Mouse (Mus musculus) forebrain, embryonic 16.5 days (tissue): ENCODE data around the gene Atp8b3. TPM values are rescaled to one million over a fixed set of nuclear protein-coding genes. Genes with fewer than 3 reads are reported as not detected.

Experiments
- ATAC-seq: fragments of 200-750 bp; cut with Nextera tagmentation; 2 replicates; pipeline ENCODE4 v1.8.0; 2017; ENCODE audit warnings: mild to moderate bottlenecking, moderate library complexity
- H3K27ac ChIP-seq: fragments of 300-500 bp; sonication (generic); 2 replicates; pipeline ENCODE4 v1.5.1; 2014; ENCODE audit warnings: low read length, control low read depth
- H3K27me3 ChIP-seq: fragments of 300-500 bp; sonication (generic); replicated peaks from 2 replicates; pipeline ENCODE4 v1.6.1; 2014; ENCODE audit warnings: low read length; ENCODE audit not compliant: control insufficient read depth, insufficient read depth
- H3K36me3 ChIP-seq: fragments of 300-500 bp; sonication (generic); 2 replicates; pipeline ENCODE4 v1.6.1; 2014; ENCODE audit not compliant: control insufficient read depth, insufficient read depth
- H3K4me1 ChIP-seq: fragments of 300-500 bp; sonication (generic); replicated peaks from 2 replicates; pipeline ENCODE4 v1.6.1; 2014; ENCODE audit warnings: low read length; ENCODE audit not compliant: control insufficient read depth, insufficient read depth
- H3K4me2 ChIP-seq: fragments of 300-500 bp; sonication (generic); 2 replicates; pipeline ENCODE4 v1.6.1; 2014; ENCODE audit warnings: mild to moderate bottlenecking, low read length, control low read depth
- H3K4me3 ChIP-seq: fragments of 300-500 bp; sonication (generic); replicated peaks from 2 replicates; pipeline ENCODE4 v1.5.1; 2014; ENCODE audit warnings: mild to moderate bottlenecking, low read length, control low read depth
- H3K9ac ChIP-seq: fragments of 300-500 bp; sonication (generic); replicated peaks from 2 replicates; pipeline ENCODE4 v1.6.1; 2014; ENCODE audit warnings: low read depth, low read length, control low read depth
- H3K9me3 ChIP-seq: fragments of 300-500 bp; sonication (generic); 2 replicates; pipeline ENCODE4 v1.6.1; 2016; ENCODE audit warnings: low read length; ENCODE audit not compliant: control insufficient read depth
- WGBS: fragments of 180-500 bp; shearing (Covaris S2); extraction: QIAGEN DNeasy Blood & Tissue Kit; methylation state at CpG from one replicate; pipeline ENCODE4 v1.1.7; 2014; 5-methylcytosine and 5-hydroxymethylcytosine counted together
- polyA plus RNA-seq: library from polyadenylated mRNA; unstranded; fragments of >200 nt; fragmentation: Nextera tagmentation; extraction: Ambion mirVana; gene quantifications from 2 replicates; pipeline ENCODE4 v1.2.1, GENCODE M21; 2015

Gene Atp8b3
- polyA plus RNA-seq, 1 experiment from 2014 or later: 0.23 TPM

DNA sequence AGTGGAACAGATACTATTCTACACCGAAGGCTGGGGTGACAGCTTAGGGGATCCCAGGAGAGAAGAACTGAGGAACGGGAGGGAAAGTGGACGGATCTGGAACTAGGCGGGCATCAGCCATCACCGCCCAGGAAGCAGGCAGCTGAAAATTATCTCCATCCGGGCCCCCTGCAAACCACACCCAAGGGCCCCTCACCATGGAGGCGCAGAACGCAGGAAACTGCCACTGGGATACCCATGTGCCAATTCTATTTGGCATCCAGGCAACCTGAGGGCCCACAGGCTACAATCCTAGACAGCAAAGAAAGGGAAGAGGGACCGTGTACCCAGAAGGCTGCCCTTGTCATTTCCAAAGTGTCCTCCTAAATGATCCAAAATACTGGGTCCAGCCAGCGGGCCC is 31.5 kb upstream of the Atp8b3 start:
- Histone ChIP-seq H3K9ac (peak overlapping the region; percentile 46; the same call in 1 of the 2 replicates), H3K4me3 (no peak overlapping the region), H3K27me3 (no peaks in the 10 kb centered on the region), H3K9me3 (no peaks in the 10 kb centered on the region), H3K4me2 (no peak overlapping the region), H3K27ac (0 out of 2 replicates have a peak overlapping the region, but pooled peaks have one; percentile 10), H3K36me3 (no peaks in the 10 kb centered on the region), H3K4me1 (peaks cover 55% of the 10 kb centered on the region)
- no peak for ATAC-seq
- WGBS: 91% methylated on average over 10 of the region's 10 CpGs

GRCm38 (mm10) chr10:80569664-80570066 is 30.7 kb upstream of the Atp8b3 start:
- H3K4me2 ChIP-seq: no peak overlapping the region
- H3K27me3 ChIP-seq: no peaks in the 10 kb centered on the region
- no peaks in the 10 kb centered on the region for H3K36me3 ChIP-seq
- H3K4me1 ChIP-seq: peaks cover 48% of the 10 kb centered on the region
- no peak overlapping the region for H3K27ac ChIP-seq
- 44% methylated on average over 10 of the region's 10 CpGs for WGBS
- H3K9ac ChIP-seq: no peak overlapping the region
- ATAC-seq: no peak
- H3K4me3 ChIP-seq: no peak overlapping the region
- H3K9me3 ChIP-seq: no peaks in the 10 kb centered on the region

DNA sequence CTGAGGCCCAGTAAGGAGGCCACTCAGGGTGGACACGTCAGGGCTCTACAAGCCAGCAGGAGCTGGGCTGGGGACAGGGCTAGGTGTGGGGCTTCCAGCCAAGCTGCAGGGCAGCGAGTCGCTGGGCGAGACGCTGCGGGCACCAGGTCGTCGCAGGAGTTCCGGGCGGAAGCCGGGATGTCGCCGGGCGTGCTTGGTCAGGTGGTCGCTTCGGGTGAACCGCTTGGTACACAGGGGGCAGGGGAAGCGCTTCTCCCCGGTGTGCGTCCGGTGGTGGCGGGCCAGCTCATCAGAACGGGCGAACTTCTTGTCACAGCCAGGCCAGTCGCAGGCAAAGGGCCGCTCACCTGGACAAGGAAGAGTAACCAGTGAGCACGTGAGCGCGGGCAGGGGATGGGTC is 30.0 kb upstream of the Atp8b3 start:
- H3K27ac ChIP-seq: no peak overlapping the region
- peaks cover 42% of the 10 kb centered on the region for H3K4me1 ChIP-seq
- H3K4me2 ChIP-seq: no peak overlapping the region
- H3K36me3 ChIP-seq: no peaks in the 10 kb centered on the region
- no peak for ATAC-seq
- no peaks in the 10 kb centered on the region for H3K27me3 ChIP-seq
- no peaks in the 10 kb centered on the region for H3K9me3 ChIP-seq
- H3K9ac ChIP-seq: no peak overlapping the region
- WGBS: 95% methylated on average over 29 of the region's 29 CpGs
- H3K4me3 ChIP-seq: no peak overlapping the region

DNA sequence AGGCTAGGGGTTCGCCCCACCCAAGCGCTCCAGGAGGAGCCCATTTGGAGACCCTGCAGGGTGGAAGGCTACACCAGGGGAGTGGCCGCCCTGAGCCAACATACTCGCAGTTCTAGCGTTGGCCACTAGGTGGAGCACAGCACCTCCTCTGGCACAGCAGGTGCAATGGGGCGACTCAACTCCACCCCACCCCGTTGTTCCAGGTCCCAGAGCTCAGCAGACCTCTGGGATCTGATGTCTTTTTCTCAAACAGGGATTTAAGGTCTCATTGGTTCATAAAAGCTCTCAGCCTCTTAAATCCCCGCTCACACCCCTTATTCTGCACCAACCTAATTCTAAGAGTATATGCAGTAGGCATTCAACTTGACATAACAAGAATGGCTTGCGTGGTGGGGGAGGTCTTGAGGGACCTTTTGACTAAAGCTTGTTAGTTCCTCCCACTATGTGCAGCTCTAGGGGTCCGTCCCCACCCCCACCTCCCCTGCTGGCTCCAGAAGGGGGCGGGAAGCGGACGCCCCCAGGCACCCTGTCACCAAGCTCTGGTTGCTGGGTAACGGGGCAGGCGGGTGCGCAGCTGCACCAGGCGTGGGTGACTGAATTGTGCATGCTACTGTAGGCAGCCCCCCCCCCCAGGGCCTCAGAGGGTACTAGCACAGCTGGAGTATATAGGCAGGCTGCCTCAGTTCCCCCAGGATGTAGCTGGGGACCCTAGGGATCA is 27.6 kb upstream of the Atp8b3 start:
- Histone ChIP-seq H3K4me2 (peak overlapping the region; percentile 43), H3K4me1 (peaks cover 39% of the 10 kb centered on the region), H3K27me3 (no peaks in the 10 kb centered on the region), H3K9ac (peak overlapping the region; percentile 42), H3K4me3 (peak overlapping the region; percentile 17), H3K9me3 (no peaks in the 10 kb centered on the region), H3K27ac (peak overlapping the region; percentile 81), H3K36me3 (no peaks in the 10 kb centered on the region)
- peak; percentile 75 for ATAC-seq
- 6% methylated on average over 17 of the region's 17 CpGs for WGBS

GRCm38 (mm10) chr10:80561116-80561944 is 22.4 kb upstream of the Atp8b3 start, which contains the start of gene Rexo1:
Gene Rexo1 (minus strand): TSS chr10:80561560.
- Histone ChIP-seq H3K4me2 (peak within 1 kb of the TSS; percentile 96), H3K27ac (peak within 1 kb of the TSS; percentile 95), H3K27me3 (no peaks in the 10 kb centered on the region), H3K36me3 (no peaks in the 10 kb centered on the region), H3K9me3 (no peaks in the 10 kb centered on the region), H3K4me1 (peaks cover 44% of the 10 kb centered on the region), H3K9ac (peak within 1 kb of the TSS; percentile 94), H3K4me3 (peak within 1 kb of the TSS; percentile 98)
- peak; percentile 85 for ATAC-seq
- WGBS: under 1% methylated on average over 65 of the region's 72 CpGs

- peaks cover 38% of the 10 kb centered on the region for H3K4me1 ChIP-seq
- peak overlapping the region; percentile 94 for H3K9ac ChIP-seq
- no peak for ATAC-seq
- H3K4me3 ChIP-seq: peak overlapping the region; percentile 98
- H3K27me3 ChIP-seq: no peaks in the 10 kb centered on the region
- H3K27ac ChIP-seq: no peak overlapping the region
- under 1% methylated on average over 13 of the region's 13 CpGs for WGBS
- H3K4me2 ChIP-seq: peak overlapping the region; percentile 96
- H3K36me3 ChIP-seq: no peaks in the 10 kb centered on the region
- no peaks in the 10 kb centered on the region for H3K9me3 ChIP-seq
Measured at GRCm38 (mm10) chr10:80560621-80561020, 21.7 kb upstream of the Atp8b3 start.

DNA sequence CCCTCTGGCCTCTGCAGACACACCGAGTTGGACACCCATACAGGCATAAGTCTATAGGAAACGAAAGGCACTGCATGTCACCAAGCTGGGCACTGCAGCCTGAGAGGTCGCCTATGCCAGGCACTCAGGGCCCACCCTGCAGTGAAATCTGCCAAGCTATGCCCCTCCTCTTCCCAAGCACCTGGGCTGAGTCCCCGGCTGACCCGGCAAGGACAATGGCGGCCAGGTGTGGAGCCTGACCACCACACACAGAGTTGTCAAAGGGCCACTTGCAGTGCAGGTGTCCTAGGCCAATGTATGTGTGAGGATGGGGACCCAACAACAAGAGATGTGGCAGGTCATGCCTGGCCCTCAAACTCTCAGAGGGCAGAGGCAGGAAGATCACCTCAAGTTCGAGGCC is 20.5 kb upstream of the Atp8b3 start:
- Histone ChIP-seq H3K4me1 (peaks cover 38% of the 10 kb centered on the region), H3K9me3 (no peaks in the 10 kb centered on the region), H3K4me2 (no peak overlapping the region), H3K4me3 (no peak overlapping the region), H3K27ac (no peak overlapping the region), H3K9ac (no peak overlapping the region), H3K36me3 (no peaks in the 10 kb centered on the region), H3K27me3 (no peaks in the 10 kb centered on the region)
- 91% methylated on average over 7 of the region's 7 CpGs for WGBS
- ATAC-seq: no peak

GRCm38 (mm10) chr10:80557346-80557965 is 18.5 kb upstream of the Atp8b3 start:
- no peak overlapping the region for H3K4me2 ChIP-seq
- H3K27ac ChIP-seq: no peak overlapping the region
- H3K9me3 ChIP-seq: no peaks in the 10 kb centered on the region
- no peak overlapping the region for H3K9ac ChIP-seq
- H3K36me3 ChIP-seq: no peaks in the 10 kb centered on the region
- WGBS: 34% methylated on average over 5 of the region's 5 CpGs
- no peaks in the 10 kb centered on the region for H3K27me3 ChIP-seq
- no peak overlapping the region for H3K4me3 ChIP-seq
- no peak for ATAC-seq
- H3K4me1 ChIP-seq: peaks cover 32% of the 10 kb centered on the region

GRCm38 (mm10) chr10:80553997-80554396 is 15.1 kb upstream of the Atp8b3 start:
- ATAC-seq: no peak
- no peak overlapping the region for H3K4me3 ChIP-seq
- no peaks in the 10 kb centered on the region for H3K27me3 ChIP-seq
- no peak overlapping the region for H3K9ac ChIP-seq
- WGBS: 89% methylated on average over 6 of the region's 6 CpGs
- H3K27ac ChIP-seq: no peak overlapping the region
- no peaks in the 10 kb centered on the region for H3K9me3 ChIP-seq
- peaks cover 11% of the 10 kb centered on the region for H3K4me1 ChIP-seq
- no peak overlapping the region for H3K4me2 ChIP-seq
- no peaks in the 10 kb centered on the region; the same call in 1 of the 2 replicates for H3K36me3 ChIP-seq
